Mouse (Mus musculus): ENCODE measurements around the gene Prkar1a. TPM values are rescaled to one million over a fixed set of nuclear protein-coding genes. Genes with fewer than 3 reads are reported as not detected.
"Not testable (repeated sequence)": the region's sequence is repeated elsewhere in the genome, so short reads cannot be mapped to it uniquely, and the experiment has no call there.

Gene Prkar1a
- polyA plus RNA-seq, 1 experiment from 2014 or later: 375 TPM

DNA sequence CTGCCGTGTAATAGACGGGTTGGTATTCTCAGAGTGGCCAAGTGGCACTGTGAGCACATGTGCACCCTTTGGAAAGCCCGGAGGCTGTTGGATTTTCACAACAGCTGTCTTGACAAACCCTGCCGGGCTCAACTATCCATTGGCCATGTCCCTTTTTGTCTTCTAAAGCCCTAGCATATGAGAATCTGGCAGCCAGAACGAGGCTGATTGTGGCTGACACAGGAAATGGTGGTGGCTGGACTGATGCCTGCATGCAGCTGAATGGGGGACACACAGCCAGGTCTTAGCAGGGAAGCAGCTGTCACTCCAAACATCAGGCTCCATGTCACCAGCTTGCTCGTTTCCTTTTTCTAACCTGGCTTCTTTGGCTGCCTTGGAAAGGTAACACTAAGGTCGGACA lies 695 bp upstream of the Prkar1a start:
- 37% methylated on average over 7 of the region's 7 CpGs for WGBS
- peaks cover 36% of the 10 kb centered on the region for H3K4me1 ChIP-seq
- peaks cover 5% of the 10 kb centered on the region for H3K36me3 ChIP-seq
- no peaks in the 10 kb centered on the region for H3K9me3 ChIP-seq
- H3K4me2 ChIP-seq: peak overlapping the region; percentile 83
- ATAC-seq (ENCODE audit: extremely low read depth, insufficient number of reproducible peaks, low FRiP score, low TSS enrichment): no peak
- H3K9ac ChIP-seq: no peak overlapping the region
- peak overlapping the region; percentile 99 for H3K27ac ChIP-seq (replicated peaks)
- H3K27me3 ChIP-seq (replicated peaks): no peaks in the 10 kb centered on the region
- H3K4me3 ChIP-seq: 0 out of 2 replicates have a peak overlapping the region, but pooled peaks have one; percentile 97

- Histone ChIP-seq H3K27ac (replicated peaks) (peak overlapping the region; percentile 99), H3K4me2 (peak overlapping the region; percentile 83), H3K36me3 (peaks cover 20% of the 10 kb centered on the region), H3K9ac (peak overlapping the region; percentile 100), H3K27me3 (replicated peaks) (no peaks in the 10 kb centered on the region), H3K4me1 (peaks cover 51% of the 10 kb centered on the region), H3K4me3 (peak overlapping the region; percentile 97), H3K9me3 (no peaks in the 10 kb centered on the region)
- 1% methylated on average over 31 of the region's 31 CpGs for WGBS
- peak; percentile 73 for ATAC-seq (ENCODE audit: extremely low read depth, insufficient number of reproducible peaks, low FRiP score, low TSS enrichment)
Observed at GRCm38 (mm10) chr11:109649975-109650701, 933 bp downstream of the Prkar1a start.

DNA sequence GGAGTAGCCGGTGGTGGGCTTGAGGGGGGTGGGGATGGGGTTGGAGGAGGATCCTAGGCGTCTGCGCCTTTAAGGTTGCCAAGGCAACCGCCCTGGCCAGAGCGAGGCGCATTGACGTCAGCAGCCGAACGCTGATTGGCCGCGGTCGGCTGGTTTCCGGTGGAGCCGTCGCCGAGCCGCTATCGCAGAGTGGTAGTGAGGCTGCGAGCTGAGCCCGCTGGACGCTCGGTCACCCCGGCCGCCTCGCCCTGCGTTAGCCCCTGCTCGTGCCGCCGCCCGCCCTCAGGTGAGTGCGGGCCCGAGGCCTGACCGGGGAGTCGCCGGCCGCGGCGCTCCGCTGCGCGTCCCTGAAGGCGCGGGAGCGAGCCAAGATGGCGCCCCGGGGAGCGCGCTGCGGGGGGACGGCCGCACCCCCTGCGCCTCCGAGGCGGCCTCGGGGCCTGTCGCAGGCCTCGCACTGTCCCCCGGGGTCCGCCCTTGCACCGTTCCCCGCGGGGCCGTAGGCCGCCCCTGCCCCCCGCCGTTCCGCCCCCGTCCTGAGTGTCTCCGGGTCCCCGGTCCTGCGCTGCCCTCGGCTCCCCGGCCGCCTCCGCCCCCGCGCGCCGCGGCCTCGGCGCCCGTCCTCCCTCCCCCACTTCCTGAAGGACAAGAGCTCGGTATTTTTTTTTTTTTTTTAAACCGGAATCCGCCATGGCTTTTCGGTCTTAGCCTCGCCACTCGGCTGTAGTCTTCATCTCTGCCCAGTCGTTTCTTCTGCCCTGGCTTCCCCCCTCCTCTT lies 1.8 kb downstream of the Prkar1a start:
- Histone ChIP-seq H3K9me3 (no peaks in the 10 kb centered on the region), H3K4me3 (peak overlapping the region; percentile 97), H3K4me1 (peaks cover 59% of the 10 kb centered on the region), H3K9ac (peak overlapping the region; percentile 100), H3K36me3 (peaks cover 28% of the 10 kb centered on the region), H3K4me2 (peak overlapping the region; percentile 83), H3K27ac (replicated peaks) (peak overlapping the region; percentile 99), H3K27me3 (replicated peaks) (no peaks in the 10 kb centered on the region)
- ATAC-seq (ENCODE audit: extremely low read depth, insufficient number of reproducible peaks, low FRiP score, low TSS enrichment): peak; percentile 95
- under 1% methylated on average over 85 of the region's 90 CpGs for WGBS

DNA sequence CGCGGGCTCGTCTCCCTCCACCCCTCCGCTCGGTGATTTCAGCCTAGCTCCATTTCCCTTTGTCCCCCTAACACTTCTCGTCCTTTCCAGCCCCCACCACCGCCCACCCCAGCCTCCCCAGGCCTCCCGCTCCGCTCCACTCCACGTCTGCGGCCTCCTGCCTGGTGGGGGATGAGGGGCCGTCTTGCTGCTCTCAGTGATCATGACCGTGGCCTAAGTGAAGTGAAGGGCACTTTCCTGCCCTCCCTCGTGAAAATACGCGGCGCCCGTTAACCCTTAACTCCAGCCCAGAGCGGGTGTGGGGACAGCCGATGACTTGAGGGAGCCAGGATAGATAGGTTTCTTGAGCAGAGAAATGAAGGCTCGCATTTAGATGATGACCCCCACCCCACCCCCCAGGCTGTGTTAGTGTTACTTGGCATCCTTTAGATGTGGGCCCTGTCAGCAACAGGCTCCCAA lies 2.4 kb downstream of the Prkar1a start:
- 1% methylated on average over 21 of the region's 21 CpGs for WGBS
- Histone ChIP-seq H3K36me3 (peaks cover 35% of the 10 kb centered on the region), H3K27me3 (replicated peaks) (no peaks in the 10 kb centered on the region), H3K4me3 (peak overlapping the region; percentile 97), H3K9me3 (no peaks in the 10 kb centered on the region), H3K4me1 (peaks cover 65% of the 10 kb centered on the region), H3K4me2 (peak overlapping the region; percentile 83), H3K9ac (peak overlapping the region; percentile 100), H3K27ac (replicated peaks) (peak overlapping the region; percentile 99)
- ATAC-seq (ENCODE audit: extremely low read depth, insufficient number of reproducible peaks, low FRiP score, low TSS enrichment): no peak

- Histone ChIP-seq H3K9me3 (no peaks in the 10 kb centered on the region), H3K36me3 (peaks cover 44% of the 10 kb centered on the region), H3K27me3 (replicated peaks) (no peaks in the 10 kb centered on the region), H3K4me2 (peak overlapping the region; percentile 83), H3K9ac (peak overlapping the region; percentile 100), H3K27ac (replicated peaks) (peak overlapping the region; percentile 99), H3K4me3 (peak overlapping the region; percentile 97), H3K4me1 (peaks cover 72% of the 10 kb centered on the region)
- ATAC-seq (ENCODE audit: extremely low read depth, insufficient number of reproducible peaks, low FRiP score, low TSS enrichment): no peak
- WGBS: 16% methylated on average over 6 of the region's 6 CpGs
Observed at GRCm38 (mm10) chr11:109652505-109652904, 3.3 kb downstream of the Prkar1a start.

DNA sequence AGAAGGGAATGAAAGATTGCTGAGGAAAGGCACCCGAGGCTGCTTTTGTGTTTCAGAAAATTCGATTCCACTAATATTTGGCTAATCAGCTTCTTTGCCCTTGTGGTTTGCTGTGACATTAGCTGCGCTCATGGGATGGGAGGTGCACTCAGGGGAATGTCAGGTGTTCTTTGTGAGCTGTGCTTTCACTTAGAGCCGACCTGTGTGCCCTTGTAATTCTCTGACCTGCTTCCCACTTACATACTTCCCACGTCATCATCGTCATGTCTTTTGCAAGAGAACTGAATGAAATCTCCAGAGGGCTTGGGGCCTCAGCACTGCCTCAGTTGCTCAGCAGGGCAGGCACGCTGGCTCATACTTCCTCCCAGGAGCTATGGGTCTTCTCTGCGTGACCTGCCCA lies 4.0 kb downstream of the Prkar1a start:
- ATAC-seq (ENCODE audit: extremely low read depth, insufficient number of reproducible peaks, low FRiP score, low TSS enrichment): no peak
- Histone ChIP-seq H3K27me3 (replicated peaks) (no peaks in the 10 kb centered on the region), H3K9me3 (no peaks in the 10 kb centered on the region), H3K4me2 (peak overlapping the region; percentile 83), H3K4me1 (peaks cover 70% of the 10 kb centered on the region), H3K9ac (peak overlapping the region; percentile 100), H3K27ac (replicated peaks) (peak overlapping the region; percentile 60), H3K4me3 (peak overlapping the region; percentile 97), H3K36me3 (peaks cover 51% of the 10 kb centered on the region)
- WGBS: 57% methylated on average over 8 of the region's 8 CpGs

DNA sequence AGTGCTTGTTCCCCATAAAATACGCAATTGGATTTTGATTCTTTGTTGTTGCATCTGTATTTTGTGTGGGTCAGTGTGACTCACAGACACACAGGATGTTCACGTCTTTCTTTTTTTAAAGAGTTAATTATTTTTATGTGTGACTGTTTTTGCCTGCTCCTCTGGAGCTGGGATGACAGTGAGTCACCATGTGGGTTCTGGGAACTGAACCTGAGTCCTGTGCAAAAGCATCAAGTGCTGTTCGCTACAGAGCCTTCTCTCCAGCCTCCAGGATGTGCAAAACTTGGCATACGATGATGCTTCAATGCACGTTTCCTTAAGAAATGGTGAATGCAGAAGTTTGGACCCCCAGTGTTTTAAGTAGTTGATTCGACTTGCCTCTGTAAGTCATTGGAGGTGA lies 5.4 kb downstream of the Prkar1a start:
- H3K27me3 ChIP-seq (replicated peaks): no peaks in the 10 kb centered on the region
- 82% methylated on average over 6 of the region's 6 CpGs for WGBS
- H3K9me3 ChIP-seq: no peaks in the 10 kb centered on the region
- no peak overlapping the region for H3K4me2 ChIP-seq
- no peak overlapping the region for H3K4me3 ChIP-seq
- peaks cover 61% of the 10 kb centered on the region for H3K36me3 ChIP-seq
- no peak overlapping the region for H3K9ac ChIP-seq
- H3K27ac ChIP-seq (replicated peaks): no peak overlapping the region
- no peak for ATAC-seq (ENCODE audit: extremely low read depth, insufficient number of reproducible peaks, low FRiP score, low TSS enrichment)
- peaks cover 57% of the 10 kb centered on the region for H3K4me1 ChIP-seq

DNA sequence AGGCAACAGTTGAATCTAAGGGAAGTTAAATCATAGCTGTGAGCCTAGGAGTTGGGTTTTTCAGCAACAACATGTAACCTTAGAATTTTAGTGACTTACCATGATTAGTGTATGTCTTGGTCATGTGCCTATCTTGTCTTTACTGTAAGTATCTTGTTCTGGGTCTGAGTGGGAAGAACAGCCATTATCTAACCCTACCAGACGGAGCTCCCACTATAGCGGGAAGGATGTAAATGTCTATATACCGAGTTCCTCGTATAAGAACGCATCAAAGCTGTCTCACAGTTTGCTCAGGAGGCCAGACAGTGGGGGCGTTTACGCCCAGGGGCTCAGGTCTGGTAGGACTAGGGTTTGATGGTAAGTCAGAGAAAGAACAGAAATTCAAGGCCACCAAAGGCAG lies 7.0 kb downstream of the Prkar1a start:
- no peak for ATAC-seq (ENCODE audit: extremely low read depth, insufficient number of reproducible peaks, low FRiP score, low TSS enrichment)
- no peak overlapping the region for H3K9ac ChIP-seq
- peaks cover 51% of the 10 kb centered on the region for H3K4me1 ChIP-seq
- no peak overlapping the region for H3K27ac ChIP-seq (replicated peaks)
- no peaks in the 10 kb centered on the region for H3K9me3 ChIP-seq
- peaks cover 78% of the 10 kb centered on the region for H3K36me3 ChIP-seq
- 72% methylated on average over 7 of the region's 7 CpGs for WGBS
- H3K4me2 ChIP-seq: no peak overlapping the region
- no peaks in the 10 kb centered on the region for H3K27me3 ChIP-seq (replicated peaks)
- no peak overlapping the region for H3K4me3 ChIP-seq

- H3K4me3 ChIP-seq; H3K27me3 ChIP-seq (replicated peaks); H3K9me3 ChIP-seq; H3K4me2 ChIP-seq; H3K9ac ChIP-seq; H3K27ac ChIP-seq (replicated peaks); ATAC-seq (ENCODE audit: extremely low read depth, insufficient number of reproducible peaks, low FRiP score, low TSS enrichment): not testable (repeated sequence)
- WGBS: 87% methylated on average over 8 of the region's 8 CpGs
- peaks cover 17% of the 10 kb centered on the region for H3K4me1 ChIP-seq
- peaks cover 96% of the 10 kb centered on the region for H3K36me3 ChIP-seq
Observed at GRCm38 (mm10) chr11:109660526-109660925, 11.3 kb downstream of the Prkar1a start.

- H3K4me1 ChIP-seq: no peaks in the 10 kb centered on the region
- no peaks in the 10 kb centered on the region for H3K9me3 ChIP-seq
- peaks cover 97% of the 10 kb centered on the region for H3K36me3 ChIP-seq
- H3K27me3 ChIP-seq (replicated peaks): no peaks in the 10 kb centered on the region
- WGBS: 89% methylated on average over 13 of the region's 13 CpGs
- H3K9ac ChIP-seq: no peak overlapping the region
- no peak for ATAC-seq (ENCODE audit: extremely low read depth, insufficient number of reproducible peaks, low FRiP score, low TSS enrichment)
- H3K27ac ChIP-seq (replicated peaks): no peak overlapping the region
- H3K4me2 ChIP-seq: no peak overlapping the region
- H3K4me3 ChIP-seq: no peak overlapping the region
Observed at GRCm38 (mm10) chr11:109664293-109664692, 15.1 kb downstream of the Prkar1a start.

- H3K4me1 ChIP-seq: peaks cover under 1% of the 10 kb centered on the region; the same call in 1 of the 2 replicates
- no peak overlapping the region for H3K9ac ChIP-seq
- 80% methylated on average over 6 of the region's 6 CpGs for WGBS
- H3K27me3 ChIP-seq (replicated peaks): no peaks in the 10 kb centered on the region
- peaks cover 95% of the 10 kb centered on the region for H3K36me3 ChIP-seq
- no peak overlapping the region for H3K4me2 ChIP-seq
- no peak overlapping the region for H3K27ac ChIP-seq (replicated peaks)
- no peak overlapping the region for H3K4me3 ChIP-seq
- H3K9me3 ChIP-seq: no peaks in the 10 kb centered on the region
- no peak for ATAC-seq (ENCODE audit: extremely low read depth, insufficient number of reproducible peaks, low FRiP score, low TSS enrichment)
Observed at GRCm38 (mm10) chr11:109665424-109665823, 16.2 kb downstream of the Prkar1a start.

All from heart, embryonic 13.5 days (tissue).